Mouse (Mus musculus): Measurements from ENCODE around the gene Sgsm2. TPM values are rescaled to one million over a fixed set of nuclear protein-coding genes. Genes with fewer than 3 reads are reported as not detected.

Sgsm2 gene
- total and polyA plus RNA-seq, 2 experiments from 2014 or later = 2.3 to 11.7 TPM

- H3K9ac ChIP-seq (replicated peaks; ENCODE audit: low read depth, low read length) = no peak overlapping the region
- no peaks in the 10 kb centered on the region for H3K9me3 ChIP-seq (replicated peaks; ENCODE audit: control insufficient read depth, low read length)
- no peak for DNase-seq (ENCODE audit: low spot score)
- peaks cover 43% of the 10 kb centered on the region for H3K36me3 ChIP-seq (replicated peaks; ENCODE audit: control insufficient read depth, insufficient read depth, low read length)
- no peak overlapping the region for H3K27ac ChIP-seq (ENCODE audit: low read depth)
- ATAC-seq (ENCODE audit: insufficient read depth, low read depth) = no peak
- H3K4me3 ChIP-seq (ENCODE audit: low read depth, low read length) = no peak overlapping the region
- no peak for TF ChIP-seq CTCF (IDR thresholded peaks at IDR 0.05; ENCODE audit: low read depth)
- no peak for TF ChIP-seq EP300 (IDR thresholded peaks at IDR 0.05; ENCODE audit: low read depth)
- no peak overlapping the region for H3K4me2 ChIP-seq (ENCODE audit: low read depth, low read length)
- WGBS = 89% methylated on average over 4 of the region's 4 CpGs
- H3K27me3 ChIP-seq (ENCODE audit: control insufficient read depth, insufficient read depth, low read length) = no peaks in the 10 kb centered on the region
- no peaks in the 10 kb centered on the region for H3K4me1 ChIP-seq (ENCODE audit: control insufficient read depth, insufficient read depth)
These were observed 13.1 kb upstream of the Sgsm2 start for GRCm38 (mm10) chr11:74909978-74910377.

- Histone ChIP-seq H3K27ac (ENCODE audit: low read depth) (no peak overlapping the region), H3K4me2 (ENCODE audit: low read depth, low read length) (no peak overlapping the region), H3K4me3 (ENCODE audit: low read depth, low read length) (no peak overlapping the region), H3K36me3 (replicated peaks; ENCODE audit: control insufficient read depth, insufficient read depth, low read length) (peaks cover 54% of the 10 kb centered on the region), H3K9ac (replicated peaks; ENCODE audit: low read depth, low read length) (no peak overlapping the region), H3K4me1 (ENCODE audit: control insufficient read depth, insufficient read depth) (no peaks in the 10 kb centered on the region), H3K9me3 (replicated peaks; ENCODE audit: control insufficient read depth, low read length) (no peaks in the 10 kb centered on the region), H3K27me3 (ENCODE audit: control insufficient read depth, insufficient read depth, low read length) (no peaks in the 10 kb centered on the region)
- 83% methylated on average over 12 of the region's 12 CpGs for WGBS
- no peak for ATAC-seq (ENCODE audit: insufficient read depth, low read depth)
- DNase-seq (ENCODE audit: low spot score) = no peak
- no peak for TF ChIP-seq EP300 (IDR thresholded peaks at IDR 0.05; ENCODE audit: low read depth)
- TF ChIP-seq CTCF (IDR thresholded peaks at IDR 0.05; ENCODE audit: low read depth) = no peak
These were observed 11.9 kb upstream of the Sgsm2 start for GRCm38 (mm10) chr11:74908618-74909399.

GRCm38 (mm10) chr11:74907850-74908249 is 11.0 kb upstream of the Sgsm2 start:
- Histone ChIP-seq H3K4me2 (ENCODE audit: low read depth, low read length) (no peak overlapping the region), H3K9me3 (replicated peaks; ENCODE audit: control insufficient read depth, low read length) (no peaks in the 10 kb centered on the region), H3K27me3 (ENCODE audit: control insufficient read depth, insufficient read depth, low read length) (no peaks in the 10 kb centered on the region), H3K27ac (ENCODE audit: low read depth) (no peak overlapping the region), H3K4me3 (ENCODE audit: low read depth, low read length) (no peak overlapping the region), H3K36me3 (replicated peaks; ENCODE audit: control insufficient read depth, insufficient read depth, low read length) (peaks cover 63% of the 10 kb centered on the region), H3K9ac (replicated peaks; ENCODE audit: low read depth, low read length) (no peak overlapping the region), H3K4me1 (ENCODE audit: control insufficient read depth, insufficient read depth) (no peaks in the 10 kb centered on the region)
- ATAC-seq (ENCODE audit: insufficient read depth, low read depth) (no peak), DNase-seq (ENCODE audit: low spot score) (no peak)
- WGBS = 93% methylated on average over 6 of the region's 6 CpGs
- TF ChIP-seq EP300 (IDR thresholded peaks at IDR 0.05; ENCODE audit: low read depth) (no peak), CTCF (IDR thresholded peaks at IDR 0.05; ENCODE audit: low read depth) (no peak)

- WGBS = 92% methylated on average over 5 of the region's 5 CpGs
- ATAC-seq (ENCODE audit: insufficient read depth, low read depth) = no peak
- TF ChIP-seq EP300 (IDR thresholded peaks at IDR 0.05; ENCODE audit: low read depth) (no peak), CTCF (IDR thresholded peaks at IDR 0.05; ENCODE audit: low read depth) (no peak)
- Histone ChIP-seq H3K4me1 (ENCODE audit: control insufficient read depth, insufficient read depth) (peaks cover 7% of the 10 kb centered on the region; the same call in 1 of the 2 replicates), H3K9me3 (replicated peaks; ENCODE audit: control insufficient read depth, low read length) (no peaks in the 10 kb centered on the region), H3K27me3 (ENCODE audit: control insufficient read depth, insufficient read depth, low read length) (no peaks in the 10 kb centered on the region), H3K27ac (ENCODE audit: low read depth) (no peak overlapping the region), H3K4me2 (ENCODE audit: low read depth, low read length) (no peak overlapping the region), H3K36me3 (replicated peaks; ENCODE audit: control insufficient read depth, insufficient read depth, low read length) (peaks cover 79% of the 10 kb centered on the region), H3K4me3 (ENCODE audit: low read depth, low read length) (no peak overlapping the region), H3K9ac (replicated peaks; ENCODE audit: low read depth, low read length) (no peak overlapping the region)
- DNase-seq (ENCODE audit: low spot score) = no peak
These were observed 5.6 kb upstream of the Sgsm2 start for GRCm38 (mm10) chr11:74902416-74902815.

GRCm38 (mm10) chr11:74901555-74901954 is 4.7 kb upstream of the Sgsm2 start:
- Histone ChIP-seq H3K27me3 (ENCODE audit: control insufficient read depth, insufficient read depth, low read length) (no peaks in the 10 kb centered on the region), H3K4me1 (ENCODE audit: control insufficient read depth, insufficient read depth) (peaks cover 7% of the 10 kb centered on the region; the same call in 1 of the 2 replicates), H3K27ac (ENCODE audit: low read depth) (no peak overlapping the region), H3K9ac (replicated peaks; ENCODE audit: low read depth, low read length) (no peak overlapping the region), H3K4me2 (ENCODE audit: low read depth, low read length) (no peak overlapping the region), H3K36me3 (replicated peaks; ENCODE audit: control insufficient read depth, insufficient read depth, low read length) (peaks cover 70% of the 10 kb centered on the region), H3K9me3 (replicated peaks; ENCODE audit: control insufficient read depth, low read length) (no peaks in the 10 kb centered on the region), H3K4me3 (ENCODE audit: low read depth, low read length) (no peak overlapping the region)
- DNase-seq (ENCODE audit: low spot score) = no peak
- ATAC-seq (ENCODE audit: insufficient read depth, low read depth) = no peak
- no peak for TF ChIP-seq EP300 (IDR thresholded peaks at IDR 0.05; ENCODE audit: low read depth)
- TF ChIP-seq CTCF (IDR thresholded peaks at IDR 0.05; ENCODE audit: low read depth) = no peak
- 82% methylated on average over 6 of the region's 6 CpGs for WGBS

- Histone ChIP-seq H3K9ac (replicated peaks; ENCODE audit: low read depth, low read length) (peak overlapping the region; percentile 63), H3K9me3 (replicated peaks; ENCODE audit: control insufficient read depth, low read length) (no peaks in the 10 kb centered on the region), H3K36me3 (replicated peaks; ENCODE audit: control insufficient read depth, insufficient read depth, low read length) (peaks cover 40% of the 10 kb centered on the region), H3K4me3 (ENCODE audit: low read depth, low read length) (peak overlapping the region; percentile 69), H3K27me3 (ENCODE audit: control insufficient read depth, insufficient read depth, low read length) (no peaks in the 10 kb centered on the region), H3K4me1 (ENCODE audit: control insufficient read depth, insufficient read depth) (peaks cover 7% of the 10 kb centered on the region; the same call in 1 of the 2 replicates), H3K27ac (ENCODE audit: low read depth) (peak overlapping the region; percentile 60; the same call in 1 of the 2 replicates), H3K4me2 (ENCODE audit: low read depth, low read length) (peak overlapping the region; percentile 91)
- TF ChIP-seq EP300 (IDR thresholded peaks at IDR 0.05; ENCODE audit: low read depth) (no peak), CTCF (IDR thresholded peaks at IDR 0.05; ENCODE audit: low read depth) (no peak)
- no peak for ATAC-seq (ENCODE audit: insufficient read depth, low read depth)
- DNase-seq (ENCODE audit: low spot score) = no peak
- WGBS = under 1% methylated on average over 7 of the region's 7 CpGs
These were observed 1.6 kb upstream of the Sgsm2 start for GRCm38 (mm10) chr11:74898517-74898827.

Data from heart, postnatal 0 days (tissue).